Mouse (Mus musculus) cerebellum, postnatal 4 days (tissue): ENCODE measurements at regions not wholly inside any gene's neighbourhood (a gene's known extent, or its start where the extent isn't known, plus 50 kb on each side); places are given as distances from the start of the nearest gene placed in this dataset.
A peak's percentile ranks its signal among the peaks of the same experiment; 100 is the strongest.

Experiments used
- DNase-seq, 2 experiments: peaks; one replicate each; pipeline ENCODE4 v3.0.0; 2022; ENCODE audit warnings: low spot score in 2 of 2, mixed read lengths in 1 of 2

GRCm38 (mm10) chr7:55400774-55401173 is 367.2 kb upstream of the Siglech start:
- DNase-seq: no peak

- peak in 1 of 2 experiments; percentile 4 for DNase-seq
Observed at GRCm38 (mm10) chr7:55401300-55401711, 366.7 kb upstream of the Siglech start.

GRCm38 (mm10) chr7:55447297-55447885 is 320.6 kb upstream of the Siglech start:
- DNase-seq: no peak
